Mouse (Mus musculus) gastrocnemius, postnatal 25 days (tissue): ENCODE measurements around the gene Nat8f6. TPM values are rescaled to one million over a fixed set of nuclear protein-coding genes. Genes with fewer than 3 reads are reported as not detected.

Experiments used
- microRNA-seq, 2 experiments: library from miRNA; unstranded; fragments of <30 nt; microRNA quantifications; one replicate each; pipeline ENCODE4 v1.2.0; 2021; ENCODE audit warnings: borderline replicate concordance in 2 of 2
- total RNA-seq, 2 experiments: library from RNA; stranded (reverse); gene quantifications; 1 replicate in 1 of 2; 2 replicates in 1 of 2; pipeline ENCODE4 v1.2.3; 2021

Nat8f6 gene
- total RNA-seq, 2 experiments from 2014 or later = 0.46 TPM; not detected in 1

Small RNAs within 50 kb of the gene (microRNA-seq; reads per million reads assigned to microRNA genes)
- 0 reads per million in 2 experiments for gene Mir6375

Other genes starting within 250 kb of the Nat8f6 start
- under 1 TPM; 0.54 to 0.70 TPM for gene Alms1, start 233.4 kb downstream of the Nat8f6 start, total RNA-seq
- gene Nat8f7, start 107.7 kb downstream of the Nat8f6 start, total RNA-seq = under 1 TPM in 1 of 2 experiments, not detected in 1; 0.16 TPM
- gene Nat8f3, start 55.2 kb downstream of the Nat8f6 start, total RNA-seq = under 1 TPM in 1 of 2 experiments, not detected in 1; 0.46 TPM
- gene Nat8f5, start within 50 bp of the Nat8f6 start, total RNA-seq = not detected
- not detected for gene Nat8, start 11.1 kb upstream of the Nat8f6 start, total RNA-seq
- under 1 TPM in 1 of 2 experiments, not detected in 1; 0.08 TPM for gene Nat8f2, start 48.2 kb upstream of the Nat8f6 start, total RNA-seq
- under 1 TPM; 0.18 to 0.24 TPM for gene Nat8f4, start 83.9 kb upstream of the Nat8f6 start, total RNA-seq
- 10 to 100 TPM; 17.2 to 19.1 TPM for gene Tprkb, start 90.9 kb upstream of the Nat8f6 start, total RNA-seq
- gene Nat8f1, start 94.7 kb upstream of the Nat8f6 start, total RNA-seq = 1 to 10 TPM; 1.6 to 2.5 TPM
- 10 to 100 TPM; 34.9 TPM for gene Dusp11, start 140.7 kb upstream of the Nat8f6 start, total RNA-seq
- gene Figla, start 195.2 kb upstream of the Nat8f6 start, total RNA-seq = not detected
- gene Add2, start 207.7 kb upstream of the Nat8f6 start, total RNA-seq = under 1 TPM; 0.10 to 0.13 TPM